Mouse (Mus musculus): ENCODE measurements at regions not wholly inside any gene's neighbourhood (a gene's known extent, or its start where the extent isn't known, plus 50 kb on each side); places are given as distances from the start of the nearest gene placed in this dataset.

- H3K4me1 ChIP-seq (ENCODE audit: insufficient read depth), result no peaks in the 10 kb centered on the region
- DNase-seq (peak; percentile 27), ATAC-seq (ENCODE audit: insufficient read depth) (no peak; the same call in 1 of the 2 replicates)
- H3K9me3 ChIP-seq (ENCODE audit: low read depth, low read length), result no peaks in the 10 kb centered on the region
- no peaks in the 10 kb centered on the region for H3K36me3 ChIP-seq (ENCODE audit: insufficient read depth)
- TF ChIP-seq CTCF (IDR thresholded peaks at IDR 0.05; ENCODE audit: low read depth), result no peak
- H3K4me2 ChIP-seq, result no peak overlapping the region
- WGBS, result 71% methylated on average over 7 of the region's 7 CpGs
- H3K27me3 ChIP-seq (ENCODE audit: insufficient read depth, low read length), result no peaks in the 10 kb centered on the region
- H3K9ac ChIP-seq, result no peak overlapping the region
- H3K27ac ChIP-seq (ENCODE audit: low read depth), result no peak overlapping the region
- no peak overlapping the region for H3K4me3 ChIP-seq (ENCODE audit: low read depth, low read length)
Observed at GRCm38 (mm10) chr13:107126636-107127035, 104.7 kb upstream of the Kif2a start.

GRCm38 (mm10) chr13:107124130-107124668 lies 102.3 kb upstream of the Kif2a start:
- H3K9ac ChIP-seq, result no peak overlapping the region
- 49% methylated on average over 8 of the region's 8 CpGs for WGBS
- H3K9me3 ChIP-seq (ENCODE audit: low read depth, low read length), result no peaks in the 10 kb centered on the region
- ATAC-seq (ENCODE audit: insufficient read depth) (peak; percentile 21; the same call in 1 of the 2 replicates), DNase-seq (peak; percentile 8)
- no peaks in the 10 kb centered on the region for H3K27me3 ChIP-seq (ENCODE audit: insufficient read depth, low read length)
- no peaks in the 10 kb centered on the region for H3K36me3 ChIP-seq (ENCODE audit: insufficient read depth)
- TF ChIP-seq CTCF (IDR thresholded peaks at IDR 0.05; ENCODE audit: low read depth), result no peak
- H3K4me2 ChIP-seq, result no peak overlapping the region
- no peak overlapping the region for H3K27ac ChIP-seq (ENCODE audit: low read depth)
- H3K4me3 ChIP-seq (ENCODE audit: low read depth, low read length), result no peak overlapping the region
- no peaks in the 10 kb centered on the region for H3K4me1 ChIP-seq (ENCODE audit: insufficient read depth)

- Histone ChIP-seq H3K27ac (ENCODE audit: low read depth) (no peak overlapping the region), H3K4me1 (ENCODE audit: insufficient read depth) (no peaks in the 10 kb centered on the region), H3K4me3 (ENCODE audit: low read depth, low read length) (no peak overlapping the region), H3K27me3 (ENCODE audit: insufficient read depth, low read length) (no peaks in the 10 kb centered on the region), H3K36me3 (ENCODE audit: insufficient read depth) (no peaks in the 10 kb centered on the region), H3K9ac (no peak overlapping the region), H3K4me2 (0 out of 2 replicates have a peak overlapping the region, but pooled peaks have one; percentile 31), H3K9me3 (ENCODE audit: low read depth, low read length) (no peaks in the 10 kb centered on the region)
- WGBS, result 47% methylated on average over 22 of the region's 22 CpGs
- DNase-seq (peak; percentile 97), ATAC-seq (ENCODE audit: insufficient read depth) (peak; percentile 52; the same call in 1 of the 2 replicates)
- TF ChIP-seq CTCF (IDR thresholded peaks at IDR 0.05; ENCODE audit: low read depth), result peak; percentile 94
Observed at GRCm38 (mm10) chr13:107113949-107114690, 92.2 kb upstream of the Kif2a start.

- Histone ChIP-seq H3K9me3 (ENCODE audit: low read depth, low read length) (no peaks in the 10 kb centered on the region), H3K27ac (ENCODE audit: low read depth) (no peak overlapping the region), H3K4me3 (ENCODE audit: low read depth, low read length) (no peak overlapping the region), H3K9ac (no peak overlapping the region), H3K36me3 (ENCODE audit: insufficient read depth) (no peaks in the 10 kb centered on the region), H3K4me1 (ENCODE audit: insufficient read depth) (no peaks in the 10 kb centered on the region), H3K27me3 (ENCODE audit: insufficient read depth, low read length) (no peaks in the 10 kb centered on the region), H3K4me2 (no peak overlapping the region)
- DNase-seq (no peak), ATAC-seq (ENCODE audit: insufficient read depth) (no peak)
- no peak for TF ChIP-seq CTCF (IDR thresholded peaks at IDR 0.05; ENCODE audit: low read depth)
- WGBS, result 91% methylated on average over 5 of the region's 5 CpGs
Observed at GRCm38 (mm10) chr13:107108045-107108444, 86.1 kb upstream of the Kif2a start.

- ATAC-seq (ENCODE audit: insufficient read depth), result no peak
- H3K9ac ChIP-seq, result no peak overlapping the region
- 57% methylated on average over 9 of the region's 9 CpGs for WGBS
- no peak for TF ChIP-seq CTCF (IDR thresholded peaks at IDR 0.05; ENCODE audit: low read depth)
- H3K4me1 ChIP-seq (ENCODE audit: insufficient read depth), result no peaks in the 10 kb centered on the region
- no peak overlapping the region for H3K27ac ChIP-seq (ENCODE audit: low read depth)
- no peak overlapping the region for H3K4me2 ChIP-seq
- no peaks in the 10 kb centered on the region for H3K36me3 ChIP-seq (ENCODE audit: insufficient read depth)
- no peak for DNase-seq
- no peaks in the 10 kb centered on the region for H3K9me3 ChIP-seq (ENCODE audit: low read depth, low read length)
- H3K4me3 ChIP-seq (ENCODE audit: low read depth, low read length), result no peak overlapping the region
- H3K27me3 ChIP-seq (ENCODE audit: insufficient read depth, low read length), result no peaks in the 10 kb centered on the region
Observed at GRCm38 (mm10) chr13:107107572-107107971, 85.6 kb upstream of the Kif2a start.

- H3K36me3 ChIP-seq (ENCODE audit: insufficient read depth), result no peaks in the 10 kb centered on the region
- H3K9me3 ChIP-seq (ENCODE audit: low read depth, low read length), result no peaks in the 10 kb centered on the region
- H3K4me1 ChIP-seq (ENCODE audit: insufficient read depth), result no peaks in the 10 kb centered on the region
- ATAC-seq (ENCODE audit: insufficient read depth), result no peak
- TF ChIP-seq CTCF (IDR thresholded peaks at IDR 0.05; ENCODE audit: low read depth), result peak; percentile 50
- H3K27me3 ChIP-seq (ENCODE audit: insufficient read depth, low read length), result no peaks in the 10 kb centered on the region
- peak; percentile 45 for DNase-seq
- no peak overlapping the region for H3K4me3 ChIP-seq (ENCODE audit: low read depth, low read length)
- no peak overlapping the region for H3K9ac ChIP-seq
- H3K4me2 ChIP-seq, result no peak overlapping the region
- WGBS, result 68% methylated on average over 1 of the region's 1 CpGs
- H3K27ac ChIP-seq (ENCODE audit: low read depth), result no peak overlapping the region
Observed at GRCm38 (mm10) chr13:107105510-107105909, 83.6 kb upstream of the Kif2a start.

- Histone ChIP-seq H3K27me3 (ENCODE audit: insufficient read depth, low read length) (no peaks in the 10 kb centered on the region), H3K4me3 (ENCODE audit: low read depth, low read length) (0 out of 2 replicates have a peak overlapping the region, but pooled peaks have one; percentile 9), H3K9me3 (ENCODE audit: low read depth, low read length) (no peaks in the 10 kb centered on the region), H3K4me2 (peak overlapping the region; percentile 46), H3K36me3 (ENCODE audit: insufficient read depth) (no peaks in the 10 kb centered on the region), H3K4me1 (ENCODE audit: insufficient read depth) (no peaks in the 10 kb centered on the region), H3K27ac (ENCODE audit: low read depth) (peak overlapping the region; percentile 42), H3K9ac (no peak overlapping the region)
- ATAC-seq (ENCODE audit: insufficient read depth) (peak; percentile 87), DNase-seq (peak; percentile 88)
- WGBS, result 24% methylated on average over 13 of the region's 13 CpGs
- peak; percentile 84 for TF ChIP-seq CTCF (IDR thresholded peaks at IDR 0.05; ENCODE audit: low read depth)
Observed at GRCm38 (mm10) chr13:107101598-107101997, 79.7 kb upstream of the Kif2a start.

All from lung, embryonic 14.5 days (tissue).